Mouse (Mus musculus): ENCODE data around the gene Tex28. TPM values are rescaled to one million over a fixed set of nuclear protein-coding genes. Genes with fewer than 3 reads are reported as not detected.
A peak's percentile ranks its signal among the peaks of the same experiment; 100 is the strongest.
"Not testable (repeated sequence)": the region's sequence is repeated elsewhere in the genome, so short reads cannot be mapped to it uniquely, and the experiment has no call there.

Gene Tex28
- total RNA-seq (2021): not detected

- no peak for DNase-seq
Measured at GRCm38 (mm10) chrX:74167738-74168137, at the start of gene Tex28. Tex28 (minus strand) TSS chrX:74167838.

DNA sequence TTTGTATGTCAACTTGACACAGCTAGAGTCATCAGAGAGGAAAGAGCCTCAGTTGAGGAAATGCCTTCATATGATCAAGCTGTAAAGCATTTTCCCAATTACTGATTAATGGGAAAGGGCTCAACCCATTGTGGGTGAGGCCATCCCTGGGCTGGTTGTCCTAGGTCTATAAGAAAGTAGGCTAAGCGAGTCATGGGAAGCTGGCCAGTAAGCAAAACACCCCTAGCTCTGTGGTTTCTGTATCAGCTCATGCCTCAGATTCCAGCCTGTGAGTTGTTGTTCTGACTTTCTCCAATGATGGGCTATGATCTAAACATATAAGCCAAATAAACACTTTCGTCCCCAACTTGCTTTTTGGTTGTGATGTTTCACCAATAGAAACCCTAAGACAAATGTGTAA lies 35.9 kb upstream of the Tex28 start:
- DNase-seq: no peak

- no peak for DNase-seq
Measured at GRCm38 (mm10) chrX:74176959-74177358, 9.3 kb upstream of the Tex28 start, which contains the start of gene Tktl1. Tktl1 (plus strand) TSS chrX:74177259.

- not testable (repeated sequence) for DNase-seq
Measured at GRCm38 (mm10) chrX:74135263-74135662, 32.4 kb downstream of the Tex28 start, which contains the start of gene Mecp2. Mecp2 (minus strand) TSS chrX:74135363.

- no peak for DNase-seq
Measured at GRCm38 (mm10) chrX:74127164-74127563, 40.5 kb downstream of the Tex28 start, which contains the start of gene Opn1mw. Opn1mw (plus strand) TSS chrX:74127464.

GRCm38 (mm10) chrX:74124975-74125374 lies 42.7 kb downstream of the Tex28 start:
- DNase-seq: peak; percentile 13

GRCm38 (mm10) chrX:74115511-74115910 lies 52.1 kb downstream of the Tex28 start:
- peak; percentile 61 for DNase-seq

DNA sequence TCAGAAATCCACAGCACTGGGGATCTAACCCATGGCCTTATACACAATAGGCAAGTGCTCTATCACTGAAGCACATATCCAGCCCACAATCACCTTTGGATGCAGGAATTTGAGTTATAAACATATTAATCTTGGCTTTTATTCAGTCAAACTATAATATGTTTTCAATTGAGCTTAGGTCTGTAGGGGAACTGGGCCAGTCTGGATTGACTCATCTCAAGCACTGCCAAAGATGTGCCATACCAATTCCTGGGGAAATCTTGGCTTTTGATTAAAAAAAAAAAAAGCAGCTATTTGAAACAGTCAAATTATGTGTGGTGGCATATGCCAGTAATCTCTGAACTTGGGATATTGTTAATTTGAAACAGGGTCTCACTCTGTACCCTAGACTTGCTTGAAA lies 53.6 kb downstream of the Tex28 start:
- DNase-seq: no peak

DNA sequence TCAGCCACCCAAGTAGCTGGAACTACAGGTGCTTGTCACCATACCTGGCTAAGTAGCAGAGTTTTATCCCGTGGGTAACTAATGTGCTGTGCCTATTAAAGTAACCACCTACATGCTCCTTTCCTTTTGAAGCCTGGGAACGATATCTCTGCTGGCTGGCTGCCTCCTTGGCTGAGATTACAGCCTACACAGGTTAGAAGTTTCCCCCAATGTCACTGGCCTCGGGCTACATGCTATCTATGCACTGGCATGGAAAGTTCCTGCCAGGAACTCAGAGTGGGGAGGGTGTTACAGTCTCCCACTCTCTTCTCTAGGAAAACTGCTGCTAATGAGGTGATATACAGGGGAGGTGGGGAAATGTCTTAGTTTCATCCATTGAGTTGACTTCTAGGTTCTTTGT lies 58.9 kb downstream of the Tex28 start:
- DNase-seq: peak; percentile 20

GRCm38 (mm10) chrX:74105916-74106315 lies 61.7 kb downstream of the Tex28 start:
- DNase-seq: no peak

DNA sequence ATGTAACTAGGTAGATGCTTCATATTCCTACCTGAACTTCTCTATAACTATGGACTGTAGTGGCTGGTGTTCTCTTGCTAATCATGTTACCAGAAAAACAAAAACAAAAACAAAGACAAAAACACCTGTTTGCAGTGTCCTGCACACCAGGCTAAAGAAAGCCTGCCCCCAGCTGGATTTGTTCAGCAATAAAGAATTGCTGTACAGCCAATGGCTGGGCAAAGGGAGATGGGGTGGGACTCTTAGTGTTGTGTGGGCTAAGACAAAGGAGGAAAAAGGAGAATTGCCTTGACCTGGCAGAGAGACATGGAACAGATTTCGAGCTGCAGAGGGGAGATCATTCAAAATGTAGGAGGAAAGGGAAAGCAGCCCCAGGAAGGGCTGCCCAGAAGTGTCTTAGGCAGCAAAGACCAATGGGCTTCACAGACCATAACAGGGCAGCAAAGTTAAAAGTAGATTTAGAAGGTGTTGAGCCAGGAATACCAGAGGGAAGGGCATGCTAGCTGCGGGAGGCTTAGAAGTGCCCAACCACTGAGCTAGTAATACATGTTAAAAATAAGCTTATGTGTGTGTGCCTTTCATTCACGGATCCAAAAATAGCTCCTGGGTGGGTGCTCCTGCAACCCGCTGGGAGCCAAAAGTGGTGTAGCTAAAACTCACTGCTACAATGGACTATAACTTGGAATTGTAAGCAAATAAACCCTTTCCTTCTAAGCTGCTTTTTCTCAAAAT lies 64.0 kb downstream of the Tex28 start:
- peak; percentile 14 for DNase-seq

Other genes starting within 250 kb of the Tex28 start
- gene Arhgap4, start 246.0 kb downstream of the Tex28 start, total RNA-seq (2021): 1 to 10 TPM; 1.8 to 2.0 TPM
- gene Naa10, start 245.9 kb downstream of the Tex28 start, total RNA-seq (2021): 10 to 100 TPM; 66.7 to 71.7 TPM
- gene Renbp, start 237.0 kb downstream of the Tex28 start, total RNA-seq (2021): 10 to 100 TPM; 21.4 to 22.9 TPM
- 10 to 100 TPM; 73.9 to 79.3 TPM for gene Hcfc1, start 201.5 kb downstream of the Tex28 start, total RNA-seq (2021)
- 10 to 100 TPM; 56.4 to 57.1 TPM for gene Irak1, start 143.9 kb downstream of the Tex28 start, total RNA-seq (2021)
- gene Opn1mw, start 40.4 kb downstream of the Tex28 start, total RNA-seq (2021): not detected
- 10 to 100 TPM; 37.6 to 39.6 TPM for gene Mecp2, start 32.5 kb downstream of the Tex28 start, total RNA-seq (2021)
- not detected for gene Tktl1, start 9.4 kb upstream of the Tex28 start, total RNA-seq (2021)
- gene Flna, start 82.0 kb upstream of the Tex28 start, total RNA-seq (2021): 100 to 1,000 TPM; 375 to 378 TPM
- gene Emd, start 86.8 kb upstream of the Tex28 start, total RNA-seq (2021): 10 to 100 TPM; 57.6 to 61.6 TPM
- 100 to 1,000 TPM; 297 to 347 TPM for gene Rpl10, start 103.0 kb upstream of the Tex28 start, total RNA-seq (2021)
- gene Taz, start 114.1 kb upstream of the Tex28 start, total RNA-seq (2021): 10 to 100 TPM; 39.3 to 46.4 TPM
- 10 to 100 TPM; 11.7 to 12.5 TPM for gene Dnase1l1, start 114.5 kb upstream of the Tex28 start, total RNA-seq (2021)
- 100 to 1,000 TPM; 103 to 109 TPM for gene Atp6ap1, start 129.3 kb upstream of the Tex28 start, total RNA-seq (2021)
- 10 to 100 TPM; 85.1 to 95.7 TPM for gene Gdi1, start 137.2 kb upstream of the Tex28 start, total RNA-seq (2021)
- 10 to 100 TPM; 38.6 to 39.7 TPM for gene Fam50a, start 145.2 kb upstream of the Tex28 start, total RNA-seq (2021)
- gene Plxna3, start 161.2 kb upstream of the Tex28 start, total RNA-seq (2021): 1 to 10 TPM; 2.8 to 3.6 TPM
- 10 to 100 TPM; 51.8 to 54.6 TPM for gene Lage3, start 185.8 kb upstream of the Tex28 start, total RNA-seq (2021)
- gene Ubl4a, start 205.4 kb upstream of the Tex28 start, total RNA-seq (2021): 10 to 100 TPM; 48.3 to 50.5 TPM
- 1 to 10 TPM; 7.8 to 7.9 TPM for gene Slc10a3, start 205.5 kb upstream of the Tex28 start, total RNA-seq (2021)
- 10 to 100 TPM; 16.6 to 24.0 TPM for gene Fam3a, start 225.4 kb upstream of the Tex28 start, total RNA-seq (2021)
- gene Ikbkg, start 225.5 kb upstream of the Tex28 start, total RNA-seq (2021): 10 to 100 TPM; 39.7 to 40.8 TPM